Mouse (Mus musculus) kidney, embryonic 16.5 days (tissue): ENCODE data around the gene Mrnip. TPM values are rescaled to one million over a fixed set of nuclear protein-coding genes. Genes with fewer than 3 reads are reported as not detected.
A peak's percentile ranks its signal among the peaks of the same experiment; 100 is the strongest.
"Not testable (repeated sequence)": the region's sequence is repeated elsewhere in the genome, so short reads cannot be mapped to it uniquely, and the experiment has no call there.

Experiments used
- ATAC-seq: fragments of 200-750 bp; cut with Nextera tagmentation; 2 replicates; pipeline ENCODE4 v1.8.0; 2017; ENCODE audit warnings: moderate TSS enrichment; ENCODE audit not compliant: low FRiP score, low TSS enrichment
- H3K27ac ChIP-seq: fragments of 300-500 bp; sonication (generic); 2 replicates; pipeline ENCODE4 v1.5.1; 2014; ENCODE audit warnings: low read length
- H3K27me3 ChIP-seq: fragments of 300-500 bp; sonication (generic); 2 replicates; pipeline ENCODE4 v1.6.1; 2014; ENCODE audit warnings: low read length, control low read depth, mixed read lengths; ENCODE audit not compliant: insufficient read depth
- H3K36me3 ChIP-seq: fragments of 300-500 bp; sonication (generic); 2 replicates; pipeline ENCODE4 v1.6.1; 2014; ENCODE audit warnings: low read length, control low read depth, mixed read lengths; ENCODE audit not compliant: insufficient read depth
- H3K4me1 ChIP-seq: fragments of 300-500 bp; sonication (generic); 2 replicates; pipeline ENCODE4 v1.6.1; 2014; ENCODE audit warnings: low read length, control low read depth, mixed read lengths; ENCODE audit not compliant: insufficient read depth
- H3K4me2 ChIP-seq: fragments of 300-500 bp; sonication (generic); replicated peaks from 2 replicates; pipeline ENCODE4 v1.6.1; 2014; ENCODE audit warnings: low read depth, low read length
- H3K4me3 ChIP-seq: fragments of 300-500 bp; sonication (generic); 2 replicates; pipeline ENCODE4 v1.5.1; 2014; ENCODE audit warnings: mild to moderate bottlenecking, low read length
- H3K9ac ChIP-seq: fragments of 300-500 bp; sonication (generic); replicated peaks from 2 replicates; pipeline ENCODE4 v1.6.1; 2014; ENCODE audit warnings: low read length
- H3K9me3 ChIP-seq: fragments of 300-500 bp; sonication (generic); 2 replicates; pipeline ENCODE4 v1.6.1; 2016; ENCODE audit warnings: low read length, control low read depth
- WGBS: fragments of 180-500 bp; shearing (Covaris S2); extraction: QIAGEN DNeasy Blood & Tissue Kit; methylation state at CpG from one replicate; pipeline ENCODE4 v1.1.7; 2014; 5-methylcytosine and 5-hydroxymethylcytosine counted together
- polyA plus RNA-seq: library from polyadenylated mRNA; unstranded; fragments of >200 nt; fragmentation: Nextera tagmentation; extraction: Ambion mirVana; gene quantifications from 2 replicates; pipeline ENCODE4 v1.2.1, GENCODE M21; 2015

Gene Mrnip
- polyA plus RNA-seq, result 21.7 and 23.2 TPM in 2 replicates

DNA sequence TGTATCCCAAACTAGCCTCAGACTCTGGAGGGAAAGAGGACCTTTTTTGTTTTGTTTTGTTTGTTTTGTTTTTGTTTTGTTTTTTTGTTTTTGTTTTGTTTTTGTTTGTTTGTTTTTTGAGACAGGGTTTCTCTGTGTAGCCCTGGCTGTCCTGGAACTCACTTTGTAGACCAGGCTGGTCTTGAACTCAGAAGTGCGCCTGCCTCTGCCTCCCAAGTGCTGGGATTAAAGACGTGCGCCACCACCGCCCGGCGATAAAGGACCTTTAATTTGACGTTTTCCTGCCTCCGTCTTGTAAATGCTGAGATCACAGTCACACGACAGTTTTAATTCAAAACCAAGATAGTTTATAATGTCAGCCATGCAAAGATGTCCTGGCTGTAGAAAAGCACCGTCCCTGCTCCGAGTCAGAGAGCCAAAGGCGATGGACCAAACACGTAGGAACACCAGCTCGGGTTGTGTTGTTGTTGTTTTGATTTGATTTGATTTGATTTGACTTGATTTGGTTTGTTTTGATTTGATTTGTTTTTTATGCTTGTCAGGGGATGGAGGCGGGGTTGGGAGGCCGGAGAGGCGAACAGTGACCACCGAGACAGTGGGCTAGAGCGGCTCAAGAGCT, at the start of gene Mrnip:
TSS of gene Mrnip (plus strand) at position 334 of the 619 bp plus-strand sequence.
- not testable (repeated sequence) for H3K4me1 ChIP-seq, H3K9me3 ChIP-seq, H3K27me3 ChIP-seq
- peak within 1 kb of the TSS; percentile 71 for H3K4me3 ChIP-seq
- H3K9ac ChIP-seq, result peak within 1 kb of the TSS; percentile 79
- peak; percentile 10; the same call in 1 of the 2 replicates for ATAC-seq
- WGBS, result 5% methylated on average over 19 of the region's 19 CpGs
- H3K27ac ChIP-seq, result peak within 1 kb of the TSS; percentile 72
- H3K4me2 ChIP-seq, result peak within 1 kb of the TSS; percentile 87
- peaks cover 22% of the 10 kb centered on the region for H3K36me3 ChIP-seq

DNA sequence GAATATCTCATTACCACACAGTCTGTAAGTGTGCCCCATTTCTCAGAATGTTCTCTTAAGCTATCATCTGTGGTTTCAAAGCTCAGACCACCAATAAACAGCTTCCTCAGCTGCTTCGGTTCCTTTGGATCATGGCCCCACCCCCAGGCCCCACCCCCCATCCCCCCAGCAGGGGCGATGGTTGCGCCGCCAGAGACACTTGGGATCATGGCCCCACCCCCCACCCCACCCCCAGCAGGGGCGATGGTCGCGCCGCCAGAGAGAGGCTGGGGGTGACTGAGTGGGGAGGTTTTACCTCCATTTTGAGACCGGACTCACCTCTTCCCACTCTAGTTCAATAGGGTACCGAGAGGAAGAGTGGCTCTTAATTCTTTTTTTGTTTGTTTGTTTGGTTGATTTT, 46.5 kb upstream of the Mrnip start:
- Histone ChIP-seq H3K4me2 (peak overlapping the region; percentile 44), H3K9me3 (no peaks in the 10 kb centered on the region), H3K4me1 (peaks cover 14% of the 10 kb centered on the region), H3K27me3 (no peaks in the 10 kb centered on the region), H3K9ac (no peak overlapping the region), H3K4me3 (peak overlapping the region; percentile 21; the same call in 1 of the 2 replicates), H3K36me3 (no peaks in the 10 kb centered on the region), H3K27ac (no peak overlapping the region)
- 8% methylated on average over 10 of the region's 10 CpGs for WGBS
- ATAC-seq, result no peak

GRCm38 (mm10) chr11:50130811-50131766, 43.2 kb upstream of the Mrnip start, which contains the start of gene Tbc1d9b:
Gene Tbc1d9b, plus strand, starts transcription at chr11:50131396.
- H3K27me3 ChIP-seq, result no peaks in the 10 kb centered on the region
- peak within 1 kb of the TSS; percentile 69 for H3K27ac ChIP-seq
- H3K9me3 ChIP-seq, result no peaks in the 10 kb centered on the region
- under 1% methylated on average over 77 of the region's 77 CpGs for WGBS
- ATAC-seq, result peak; percentile 95
- H3K4me3 ChIP-seq, result peak within 1 kb of the TSS; percentile 73
- peaks cover 14% of the 10 kb centered on the region for H3K4me1 ChIP-seq
- peak within 1 kb of the TSS; percentile 96 for H3K9ac ChIP-seq
- H3K4me2 ChIP-seq, result peak within 1 kb of the TSS; percentile 84
- peaks cover 3% of the 10 kb centered on the region for H3K36me3 ChIP-seq

GRCm38 (mm10) chr11:50131801-50132201, 42.4 kb upstream of the Mrnip start:
- 0 out of 2 replicates have a peak, but pooled peaks have one; percentile 3 for ATAC-seq
- 17% methylated on average over 10 of the region's 10 CpGs for WGBS
- Histone ChIP-seq H3K9ac (peak overlapping the region; percentile 96), H3K4me1 (peaks cover 14% of the 10 kb centered on the region), H3K27me3 (no peaks in the 10 kb centered on the region), H3K4me3 (peak overlapping the region; percentile 73), H3K4me2 (peak overlapping the region; percentile 84), H3K27ac (peak overlapping the region; percentile 69), H3K36me3 (peaks cover 8% of the 10 kb centered on the region), H3K9me3 (no peaks in the 10 kb centered on the region)

DNA sequence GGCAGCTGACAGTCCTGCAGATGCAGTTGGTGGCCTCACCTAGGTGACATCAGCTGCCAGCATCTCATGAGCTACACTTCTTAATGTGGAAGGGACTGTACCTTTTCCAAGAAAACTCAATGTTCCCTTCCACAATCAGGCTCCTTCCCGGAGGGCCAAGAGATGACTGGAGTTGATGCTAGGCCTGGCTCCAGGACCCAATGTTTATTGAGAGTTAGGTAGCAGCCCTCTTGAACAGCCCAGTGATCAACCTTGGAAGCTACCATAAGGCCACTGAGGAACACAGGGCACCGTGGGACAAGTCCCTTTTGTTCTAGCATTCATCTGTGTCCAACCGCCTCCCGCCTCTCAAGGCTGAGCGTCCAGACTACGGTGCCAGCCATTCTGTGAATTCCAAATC, 42.0 kb upstream of the Mrnip start:
- 86% methylated on average over 6 of the region's 6 CpGs for WGBS
- no peak for ATAC-seq
- Histone ChIP-seq H3K4me2 (peak overlapping the region; percentile 84), H3K4me3 (peak overlapping the region; percentile 73), H3K36me3 (peaks cover 12% of the 10 kb centered on the region), H3K4me1 (peaks cover 14% of the 10 kb centered on the region), H3K9me3 (no peaks in the 10 kb centered on the region), H3K27ac (no peak overlapping the region), H3K9ac (peak overlapping the region; percentile 96), H3K27me3 (no peaks in the 10 kb centered on the region)

DNA sequence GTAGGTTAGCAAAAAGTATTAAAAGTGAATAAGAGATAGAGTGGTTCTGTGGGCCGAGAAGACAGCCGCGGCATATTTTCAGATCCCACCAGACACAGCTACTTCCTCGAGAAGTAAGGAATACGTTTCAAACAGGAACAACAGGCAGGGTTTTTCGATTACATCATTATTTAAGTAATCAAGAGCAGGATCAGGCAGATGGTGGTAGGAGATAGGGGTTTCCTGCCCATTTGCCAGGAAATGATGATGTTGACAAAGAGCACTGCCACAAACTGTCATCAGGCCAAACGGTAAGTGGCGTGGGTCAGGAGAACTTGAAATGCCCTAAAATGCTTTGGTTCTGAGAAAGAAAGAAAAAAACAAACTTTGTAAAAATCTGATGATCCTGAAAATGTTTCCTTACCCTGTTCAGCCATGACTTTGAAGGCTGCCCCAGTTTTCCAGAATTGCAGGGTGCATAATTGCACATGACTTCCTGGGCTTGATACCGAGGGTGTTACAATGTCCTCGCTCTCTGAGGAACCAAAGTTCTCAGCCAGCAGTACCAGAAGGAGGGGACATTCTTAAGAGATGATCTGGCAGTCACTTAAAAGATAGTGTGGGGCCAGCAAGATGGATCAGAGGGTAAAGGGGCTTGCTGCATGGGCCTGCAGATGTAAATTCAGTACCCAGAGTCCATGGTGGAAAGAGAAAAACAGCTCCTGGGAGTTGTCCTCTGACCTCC, 39.9 kb upstream of the Mrnip start:
- H3K4me2 ChIP-seq, result no peak overlapping the region
- H3K4me1 ChIP-seq, result peaks cover 14% of the 10 kb centered on the region
- H3K27ac ChIP-seq, result peak overlapping the region; percentile 43; the same call in 1 of the 2 replicates
- H3K9ac ChIP-seq, result no peak overlapping the region
- no peak for ATAC-seq
- 74% methylated on average over 10 of the region's 10 CpGs for WGBS
- H3K9me3 ChIP-seq, result no peaks in the 10 kb centered on the region
- no peak overlapping the region for H3K4me3 ChIP-seq
- H3K36me3 ChIP-seq, result peaks cover 26% of the 10 kb centered on the region
- no peaks in the 10 kb centered on the region for H3K27me3 ChIP-seq

- no peaks in the 10 kb centered on the region for H3K27me3 ChIP-seq
- no peaks in the 10 kb centered on the region for H3K9me3 ChIP-seq
- ATAC-seq, result no peak
- H3K4me1 ChIP-seq, result no peaks in the 10 kb centered on the region
- H3K36me3 ChIP-seq, result peaks cover 58% of the 10 kb centered on the region
- no peak overlapping the region for H3K4me2 ChIP-seq
- H3K9ac ChIP-seq, result no peak overlapping the region
- no peak overlapping the region for H3K27ac ChIP-seq
- WGBS, result 65% methylated on average over 10 of the region's 10 CpGs
- no peak overlapping the region for H3K4me3 ChIP-seq
Observed at GRCm38 (mm10) chr11:50138206-50138822, 35.9 kb upstream of the Mrnip start.

GRCm38 (mm10) chr11:50139571-50139970, 34.7 kb upstream of the Mrnip start:
- ATAC-seq, result no peak
- Histone ChIP-seq H3K9me3 (no peaks in the 10 kb centered on the region), H3K4me2 (no peak overlapping the region), H3K27ac (no peak overlapping the region), H3K4me3 (no peak overlapping the region), H3K27me3 (no peaks in the 10 kb centered on the region), H3K9ac (no peak overlapping the region), H3K36me3 (peaks cover 62% of the 10 kb centered on the region), H3K4me1 (no peaks in the 10 kb centered on the region)
- WGBS, result 75% methylated on average over 7 of the region's 7 CpGs

- H3K36me3 ChIP-seq, result peaks cover 78% of the 10 kb centered on the region
- H3K27ac ChIP-seq, result no peak overlapping the region
- 89% methylated on average over 3 of the region's 3 CpGs for WGBS
- H3K27me3 ChIP-seq, result no peaks in the 10 kb centered on the region
- H3K9me3 ChIP-seq, result no peaks in the 10 kb centered on the region
- H3K4me2 ChIP-seq, result no peak overlapping the region
- H3K4me3 ChIP-seq, result no peak overlapping the region
- no peaks in the 10 kb centered on the region for H3K4me1 ChIP-seq
- no peak overlapping the region for H3K9ac ChIP-seq
- no peak for ATAC-seq
Observed at GRCm38 (mm10) chr11:50145529-50145928, 28.7 kb upstream of the Mrnip start.
